Mouse (Mus musculus) megakaryocyte, adult 5-6 weeks (primary cell): ENCODE measurements at regions not wholly inside any gene's neighbourhood (a gene's known extent, or its start where the extent isn't known, plus 50 kb on each side); places are given as distances from the start of the nearest gene placed in this dataset.
"Not testable (repeated sequence)": the region's sequence is repeated elsewhere in the genome, so short reads cannot be mapped to it uniquely, and the experiment has no call there.

Experiments used
- ATAC-seq: 2 replicates; pipeline ENCODE4 v1.8.0; 2016; ENCODE audit warnings: mild to moderate bottlenecking, inconsistent platforms; ENCODE audit not compliant: poor library complexity, severe bottlenecking

GRCm38 (mm10) chr13:5516088-5516487 lies 345.2 kb upstream of the Klf6 start:
- ATAC-seq: no peak

GRCm38 (mm10) chr13:5519181-5519580 lies 342.1 kb upstream of the Klf6 start:
- no peak for ATAC-seq

GRCm38 (mm10) chr13:5519600-5519999 lies 341.7 kb upstream of the Klf6 start:
- ATAC-seq: no peak

DNA sequence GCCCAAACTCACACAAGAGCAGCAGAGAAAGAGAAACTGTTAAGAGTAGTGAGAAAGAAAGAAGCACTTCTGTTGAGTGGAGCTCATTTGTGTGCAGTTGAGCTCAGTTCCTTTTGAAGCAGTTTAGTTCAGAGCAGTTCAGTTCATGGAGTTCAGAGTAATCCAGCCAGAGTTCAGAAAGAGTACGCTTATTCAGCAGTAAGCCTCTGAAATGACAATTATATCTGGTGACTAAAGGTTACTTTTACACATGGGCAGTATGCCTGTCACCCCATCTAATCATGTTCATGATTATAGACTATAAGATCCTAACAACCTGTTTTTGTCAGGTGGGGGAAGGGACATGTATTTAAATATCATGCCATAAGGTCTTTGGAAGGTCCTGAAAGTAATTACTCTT lies 333.9 kb upstream of the Klf6 start:
- no peak for ATAC-seq

DNA sequence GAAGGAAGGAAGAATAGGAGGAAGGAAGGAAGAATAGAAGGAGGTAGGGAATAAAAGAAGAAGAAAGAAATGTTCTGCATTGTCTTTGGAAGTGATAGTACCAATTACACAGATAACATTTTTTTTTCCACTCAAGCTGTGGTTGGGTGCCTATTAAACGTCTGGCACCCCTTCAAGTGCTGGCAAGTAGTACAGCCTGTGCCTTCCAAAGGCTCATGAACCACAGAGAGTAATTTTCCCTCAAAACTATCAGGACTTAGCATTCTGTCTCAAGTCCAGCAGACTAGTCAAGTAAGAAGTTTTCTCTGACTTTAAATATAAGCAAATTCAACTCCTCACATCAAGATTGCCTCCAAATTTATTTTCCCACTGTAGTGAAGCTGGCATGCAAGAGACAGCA lies 321.0 kb upstream of the Klf6 start:
- ATAC-seq: no peak

GRCm38 (mm10) chr13:5545521-5545920 lies 315.8 kb upstream of the Klf6 start:
- no peak for ATAC-seq

- ATAC-seq: no peak
Observed at GRCm38 (mm10) chr13:5546011-5546410, 315.3 kb upstream of the Klf6 start.

DNA sequence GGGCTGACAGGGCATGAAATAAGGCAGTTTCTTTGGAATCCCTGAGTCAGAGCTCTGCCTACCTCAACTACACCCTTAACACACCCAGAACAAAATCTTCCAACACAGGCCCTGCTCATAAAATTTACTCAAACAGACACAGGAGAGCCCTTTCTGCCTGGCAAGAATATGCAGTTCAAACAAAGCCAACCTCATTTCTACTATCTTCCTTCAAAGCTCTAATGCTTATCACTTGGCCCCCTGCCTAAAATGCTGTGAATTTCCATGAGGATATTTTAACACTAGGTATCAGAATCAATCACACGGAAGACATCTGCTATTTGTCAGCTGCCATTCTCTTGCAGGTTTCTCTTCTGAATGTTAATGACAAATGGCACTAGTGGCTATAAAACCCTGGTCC lies 314.3 kb upstream of the Klf6 start:
- ATAC-seq: no peak

DNA sequence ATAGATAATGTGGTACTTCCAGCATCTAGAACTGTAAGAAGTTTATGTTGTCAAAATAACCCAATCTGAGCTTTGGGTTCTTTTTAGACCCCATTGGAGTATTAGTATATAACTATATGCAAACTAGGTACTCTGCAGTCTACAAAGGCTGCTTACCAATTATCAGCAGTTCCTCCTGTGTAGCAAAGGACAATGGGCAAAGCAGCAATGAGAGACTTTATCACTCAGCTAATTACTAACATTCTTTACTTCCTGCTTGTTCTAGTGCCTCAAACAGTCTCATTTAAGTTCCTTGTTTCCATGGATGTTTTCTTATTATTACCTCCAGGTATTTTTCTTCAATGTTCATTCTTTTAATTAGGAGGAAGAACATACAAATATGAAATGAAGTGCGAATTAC lies 312.5 kb upstream of the Klf6 start:
- ATAC-seq: no peak

- ATAC-seq: no peak
Observed at GRCm38 (mm10) chr13:5549175-5549574, 312.1 kb upstream of the Klf6 start.

- no peak for ATAC-seq
Observed at GRCm38 (mm10) chr13:5549747-5550146, 311.5 kb upstream of the Klf6 start.

GRCm38 (mm10) chr13:5550354-5550753 lies 310.9 kb upstream of the Klf6 start:
- ATAC-seq: no peak

DNA sequence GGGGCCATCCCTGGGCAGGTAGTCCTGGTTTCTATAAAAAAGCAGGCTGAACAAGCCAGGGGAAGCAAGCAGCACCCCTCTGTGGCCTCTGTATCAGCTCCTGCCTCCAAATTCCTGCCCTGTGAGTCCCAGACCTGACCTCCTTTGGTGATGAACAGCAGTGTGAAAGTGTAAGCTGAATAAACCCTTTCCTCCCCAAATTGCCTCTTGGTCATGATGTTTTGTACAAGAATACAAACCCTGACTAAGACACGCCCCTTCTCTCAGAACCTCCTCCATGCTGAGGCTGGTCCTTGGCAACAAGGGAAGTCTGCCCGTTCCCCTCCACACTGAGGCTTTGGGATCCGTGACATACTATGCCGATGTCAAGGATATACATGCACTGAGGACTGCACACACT lies 310.2 kb upstream of the Klf6 start:
- no peak for ATAC-seq

- ATAC-seq: no peak
Observed at GRCm38 (mm10) chr13:5553461-5553860, 307.8 kb upstream of the Klf6 start.

DNA sequence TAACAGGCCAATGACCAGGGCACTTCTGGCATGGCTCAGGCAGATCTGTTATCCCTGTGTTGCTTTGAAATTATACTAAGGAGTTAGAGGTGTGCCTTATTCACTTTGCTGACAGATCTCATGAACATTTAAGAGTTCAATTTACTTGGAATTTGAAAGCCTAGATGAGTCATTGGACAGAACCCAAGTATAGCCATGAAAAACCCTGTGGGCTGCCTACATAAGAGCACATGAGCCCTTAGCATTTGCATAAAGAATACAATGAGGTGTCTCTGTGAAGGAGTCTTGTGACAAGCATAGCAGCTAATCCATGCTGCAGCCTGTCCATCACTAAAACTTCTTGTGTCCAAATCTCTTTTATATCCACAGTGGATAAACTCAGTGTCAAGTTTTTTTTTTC lies 303.2 kb upstream of the Klf6 start:
- ATAC-seq: no peak

DNA sequence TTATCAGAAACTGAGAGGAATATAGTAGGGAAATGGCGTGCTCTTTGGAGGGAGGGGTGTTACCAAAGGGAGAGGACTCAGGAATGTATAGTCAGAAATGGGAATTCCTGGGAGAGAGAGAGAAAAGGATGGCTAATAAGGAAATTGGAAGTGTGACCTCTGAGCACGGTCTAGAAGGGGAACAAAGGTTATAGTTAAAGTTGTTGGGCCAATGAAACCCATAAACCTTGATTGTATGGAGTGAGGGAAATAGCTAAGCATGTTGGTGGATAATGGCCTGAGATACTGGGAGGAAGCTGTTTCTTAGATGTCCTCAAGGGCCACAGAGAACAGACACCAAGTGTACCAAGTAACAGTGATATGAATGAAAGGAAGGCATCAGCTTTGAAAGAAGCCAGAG lies 294.8 kb upstream of the Klf6 start:
- no peak for ATAC-seq

DNA sequence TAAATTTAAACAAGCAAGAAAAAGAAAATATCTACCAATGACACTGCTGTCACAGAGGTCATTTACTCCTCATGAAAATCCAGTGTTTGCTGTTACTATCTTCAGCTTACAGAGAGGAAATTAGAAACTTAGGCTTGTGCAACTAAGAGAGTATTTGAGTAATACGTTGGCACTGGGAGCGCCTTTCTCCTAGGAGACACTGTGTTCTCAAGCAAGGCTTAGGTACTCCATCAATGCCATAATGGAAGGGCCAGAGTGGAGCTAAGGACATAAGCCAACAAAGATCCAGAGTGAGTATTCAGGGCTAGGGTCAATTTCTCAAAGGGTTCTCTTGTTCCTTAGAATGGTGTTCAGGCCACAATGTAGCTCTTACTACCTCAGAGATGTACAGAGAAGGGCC lies 294.4 kb upstream of the Klf6 start:
- ATAC-seq: no peak

- no peak for ATAC-seq
Observed at GRCm38 (mm10) chr13:5569579-5569978, 291.7 kb upstream of the Klf6 start.

DNA sequence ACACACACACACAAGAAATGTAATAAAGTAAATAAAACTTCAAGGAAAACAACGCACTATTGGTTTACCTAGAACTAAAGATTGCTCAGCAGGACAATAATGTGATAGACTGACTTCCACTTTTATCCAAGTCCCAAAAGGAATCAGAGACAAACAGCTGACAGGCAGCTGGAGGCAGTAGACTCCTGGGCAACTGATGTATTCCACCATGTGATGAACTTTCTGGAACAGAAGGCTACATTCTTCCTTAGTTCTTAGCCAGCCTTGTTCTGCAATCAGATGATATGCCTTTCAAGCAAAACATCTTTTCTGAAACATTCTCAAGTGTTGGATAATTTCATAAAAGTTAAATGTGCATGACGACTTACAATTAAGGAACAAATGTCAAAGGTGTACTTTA lies 290.9 kb upstream of the Klf6 start:
- ATAC-seq: no peak

DNA sequence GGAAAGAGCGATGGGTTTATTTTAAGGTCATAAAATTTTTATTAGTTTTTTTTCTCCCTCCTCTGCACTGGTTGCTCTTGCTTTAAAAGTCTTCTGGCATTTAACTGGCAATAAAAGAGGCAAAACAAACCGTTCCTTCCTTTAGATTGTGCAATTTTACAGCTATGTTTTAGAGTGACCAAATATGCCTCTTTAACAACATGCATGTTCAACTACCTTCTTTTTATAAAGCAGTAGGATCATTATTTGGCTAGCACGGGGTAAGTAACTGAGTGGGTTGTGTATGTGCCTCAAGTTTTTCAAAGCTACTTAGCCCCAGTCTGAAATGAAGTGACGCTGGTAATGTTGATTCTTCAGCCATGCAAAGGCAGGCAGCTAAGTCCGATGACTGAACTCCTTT lies 284.7 kb upstream of the Klf6 start:
- no peak for ATAC-seq

- not testable (repeated sequence) for ATAC-seq
Observed at GRCm38 (mm10) chr13:5583681-5584080, 277.6 kb upstream of the Klf6 start.

GRCm38 (mm10) chr13:5587196-5587595 lies 274.1 kb upstream of the Klf6 start:
- ATAC-seq: no peak

DNA sequence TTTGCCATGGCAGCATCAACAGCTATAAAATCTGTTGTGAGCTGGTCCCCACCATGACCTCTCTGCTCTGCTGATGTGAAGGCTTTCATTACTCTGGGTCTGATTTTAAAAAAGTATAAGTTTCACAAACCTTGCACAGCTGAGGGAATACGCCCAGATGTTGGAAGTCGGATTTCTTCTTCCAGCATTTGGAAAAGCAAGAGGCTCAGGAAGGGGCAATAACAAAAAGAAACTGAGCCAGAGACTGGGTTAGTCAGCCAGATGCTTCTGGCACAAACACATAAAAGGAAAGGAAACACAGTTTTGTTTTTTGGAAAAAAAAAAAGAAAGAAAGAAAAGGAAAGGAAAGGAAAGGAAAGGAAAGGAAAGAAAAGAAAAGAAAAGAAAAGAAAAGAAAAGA lies 270.0 kb upstream of the Klf6 start:
- ATAC-seq: no peak
